Mouse (Mus musculus) embryonic facial prominence, embryonic 11.5 days (tissue): ENCODE data around the gene Msh2. TPM values are rescaled to one million over a fixed set of nuclear protein-coding genes. Genes with fewer than 3 reads are reported as not detected.

ENCODE experiments used
- ATAC-seq: fragments of 200-750 bp; cut with Nextera tagmentation; replicated peaks from 2 replicates; pipeline ENCODE4 v1.8.0; 2017; ENCODE audit warnings: low read depth; ENCODE audit not compliant: insufficient number of reproducible peaks, low FRiP score, low TSS enrichment
- DNase-seq: peaks from one replicate; pipeline ENCODE4 v3.0.0-alpha.2; 2015; ENCODE audit warnings: low spot score
- H3K27ac ChIP-seq: fragments of 300-500 bp; sonication (generic); replicated peaks from 2 replicates; pipeline ENCODE4 v1.5.1; 2014; ENCODE audit warnings: mild to moderate bottlenecking, low read depth, low read length, control low read depth
- H3K27me3 ChIP-seq: fragments of 300-500 bp; sonication (generic); 2 replicates; pipeline ENCODE4 v1.6.1; 2014; ENCODE audit warnings: mild to moderate bottlenecking, low read length, moderate library complexity, mixed read lengths; ENCODE audit not compliant: control insufficient read depth, insufficient read depth
- H3K36me3 ChIP-seq: fragments of 300-500 bp; sonication (generic); replicated peaks from 2 replicates; pipeline ENCODE4 v1.6.1; 2014; ENCODE audit warnings: low read depth, mild to moderate bottlenecking, low read length, moderate library complexity, mixed read lengths; ENCODE audit not compliant: control insufficient read depth, insufficient read depth
- H3K4me1 ChIP-seq: fragments of 300-500 bp; sonication (generic); 2 replicates; pipeline ENCODE4 v1.6.1; 2014; ENCODE audit warnings: low read length, mixed read lengths; ENCODE audit not compliant: control insufficient read depth, insufficient read depth
- H3K4me2 ChIP-seq: fragments of 300-500 bp; sonication (generic); 2 replicates; pipeline ENCODE4 v1.6.1; 2014; ENCODE audit warnings: low read depth, mild to moderate bottlenecking, control low read depth, low read length, moderate library complexity
- H3K4me3 ChIP-seq: fragments of 300-500 bp; sonication (generic); 2 replicates; pipeline ENCODE4 v1.5.1; 2014; ENCODE audit warnings: low read depth, low read length, control low read depth
- H3K9ac ChIP-seq: fragments of 300-500 bp; sonication (generic); replicated peaks from 2 replicates; pipeline ENCODE4 v1.6.1; 2014; ENCODE audit warnings: mild to moderate bottlenecking, control low read depth, low read length
- H3K9me3 ChIP-seq: fragments of 300-500 bp; sonication (generic); replicated peaks from 2 replicates; pipeline ENCODE4 v1.6.1; 2016; ENCODE audit warnings: mild to moderate bottlenecking, low read length, inconsistent platforms, mixed read lengths; ENCODE audit not compliant: control insufficient read depth
- WGBS: fragments of 180-500 bp; shearing (Covaris S2); extraction: QIAGEN DNeasy Blood & Tissue Kit; methylation state at CpG from one replicate; pipeline ENCODE4 v1.1.7; 2014; 5-methylcytosine and 5-hydroxymethylcytosine counted together
- polyA plus RNA-seq: library from polyadenylated mRNA; unstranded; fragments of >200 nt; fragmentation: Nextera tagmentation; extraction: Ambion mirVana; gene quantifications from 2 replicates; pipeline ENCODE4 v1.2.1, GENCODE M21; 2014

Msh2 gene
- polyA plus RNA-seq, result 93.7 and 96.1 TPM in 2 replicates

DNA sequence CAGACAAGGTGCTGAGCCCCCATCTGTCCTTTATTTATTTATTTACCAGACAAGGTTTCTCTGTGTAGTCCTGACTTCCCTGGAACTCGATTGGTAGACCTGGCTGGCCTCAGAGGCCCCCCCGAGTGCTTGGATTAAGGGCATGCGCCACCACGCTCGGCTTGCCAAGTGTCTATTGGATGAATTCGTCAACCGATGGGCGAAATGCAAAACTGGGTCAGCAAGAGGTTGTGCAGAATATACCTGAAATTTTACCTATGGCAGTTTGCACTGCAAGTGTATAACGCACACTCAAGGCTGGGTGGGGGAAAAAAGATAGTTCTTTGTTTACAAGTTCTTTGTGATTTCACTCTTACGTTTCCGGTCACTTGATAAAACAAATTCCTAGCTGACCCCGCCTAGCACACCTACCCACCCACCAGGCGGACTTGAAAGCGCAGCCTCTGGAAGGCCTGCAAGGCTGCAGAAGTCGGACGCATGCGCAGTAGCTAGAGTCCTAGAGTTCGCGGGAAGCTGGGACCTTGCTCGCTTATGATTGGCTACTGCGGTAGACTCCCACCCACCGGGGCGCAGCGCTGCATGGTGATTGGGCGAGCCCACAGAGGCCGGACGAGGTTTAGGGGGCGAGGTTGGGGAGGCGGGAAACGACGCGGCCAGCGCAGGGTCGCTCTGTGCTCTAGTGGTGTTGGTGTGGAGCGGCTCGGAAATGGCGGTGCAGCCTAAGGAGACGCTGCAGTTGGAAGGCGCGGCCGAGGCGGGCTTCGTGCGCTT, at the start of gene Msh2:
Gene Msh2, plus strand, starts transcription at position 441 of the 771 bp plus-strand sequence.
- peak; percentile 100 for DNase-seq
- under 1% methylated on average over 44 of the region's 44 CpGs for WGBS
- H3K4me3 ChIP-seq, result peak within 1 kb of the TSS; percentile 90

DNA sequence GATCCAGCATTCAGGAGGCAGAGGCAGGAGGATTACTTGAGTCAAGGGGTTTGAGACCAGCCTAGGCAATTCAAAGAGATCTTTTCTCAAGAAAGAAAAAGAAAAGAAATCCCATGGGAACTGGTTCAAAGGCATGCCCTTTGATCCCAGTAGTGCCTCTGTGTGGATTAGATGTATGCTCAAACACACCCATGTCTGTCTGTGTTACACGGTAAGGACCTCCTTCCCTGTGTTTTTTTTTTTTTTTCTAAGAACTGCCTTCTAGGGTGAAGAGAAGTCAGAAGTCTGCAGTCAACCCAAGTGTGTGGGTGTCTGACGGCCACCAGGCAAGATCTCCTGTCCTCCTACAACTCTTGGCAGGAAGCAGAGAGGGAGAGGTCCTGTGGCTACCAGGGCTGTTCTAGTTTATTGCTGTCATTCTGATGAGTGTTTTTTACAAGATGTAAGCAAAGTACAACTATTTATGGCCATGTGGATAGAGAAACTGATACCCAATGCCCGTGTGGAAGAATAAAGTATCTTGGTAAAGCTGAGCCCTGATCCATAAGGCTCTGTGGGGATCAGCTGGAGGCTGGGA, 46.5 kb upstream of the Msh2 start:
- Histone ChIP-seq H3K4me2 (no peak overlapping the region), H3K4me3 (no peak overlapping the region), H3K4me1 (no peaks in the 10 kb centered on the region), H3K9ac (no peak overlapping the region), H3K27ac (no peak overlapping the region), H3K36me3 (no peaks in the 10 kb centered on the region), H3K9me3 (no peaks in the 10 kb centered on the region), H3K27me3 (no peaks in the 10 kb centered on the region)
- DNase-seq (no peak), ATAC-seq (no peak)
- WGBS, result 59% methylated on average over 3 of the region's 3 CpGs

More for the DNA sequence above, at the start of gene Msh2:
- Histone ChIP-seq H3K4me1 (no peaks in the 10 kb centered on the region), H3K27me3 (no peaks in the 10 kb centered on the region), H3K9me3 (no peaks in the 10 kb centered on the region), H3K36me3 (no peaks in the 10 kb centered on the region), H3K4me2 (peak within 1 kb of the TSS; percentile 88), H3K27ac (peak within 1 kb of the TSS; percentile 62), H3K9ac (peak within 1 kb of the TSS; percentile 90)
- ATAC-seq, result peak; percentile 100

DNA sequence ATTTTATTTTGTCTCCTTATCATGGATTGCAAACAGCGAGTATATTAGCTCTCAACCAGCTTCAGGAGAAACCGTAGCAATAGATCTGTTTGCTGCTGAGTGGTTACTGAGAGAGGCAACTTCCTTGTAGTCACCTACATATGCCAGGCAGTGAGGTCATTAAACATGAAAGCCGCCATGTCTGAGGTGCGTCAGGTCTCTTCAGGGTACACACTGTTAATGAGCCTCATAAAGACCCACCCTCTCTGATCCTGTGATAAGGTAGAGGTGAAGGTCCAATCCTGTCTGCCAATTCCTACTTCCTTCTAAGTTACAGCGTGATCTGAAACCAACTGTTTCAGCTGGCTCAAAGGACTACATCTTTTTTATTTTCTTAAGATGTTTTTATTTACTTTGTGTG, 44.0 kb upstream of the Msh2 start:
- Histone ChIP-seq H3K27me3 (no peaks in the 10 kb centered on the region), H3K9ac (no peak overlapping the region), H3K27ac (no peak overlapping the region), H3K9me3 (no peaks in the 10 kb centered on the region), H3K36me3 (no peaks in the 10 kb centered on the region), H3K4me1 (no peaks in the 10 kb centered on the region), H3K4me2 (no peak overlapping the region), H3K4me3 (no peak overlapping the region)
- no peak for DNase-seq
- WGBS, result 91% methylated on average over 5 of the region's 5 CpGs
- ATAC-seq, result no peak

DNA sequence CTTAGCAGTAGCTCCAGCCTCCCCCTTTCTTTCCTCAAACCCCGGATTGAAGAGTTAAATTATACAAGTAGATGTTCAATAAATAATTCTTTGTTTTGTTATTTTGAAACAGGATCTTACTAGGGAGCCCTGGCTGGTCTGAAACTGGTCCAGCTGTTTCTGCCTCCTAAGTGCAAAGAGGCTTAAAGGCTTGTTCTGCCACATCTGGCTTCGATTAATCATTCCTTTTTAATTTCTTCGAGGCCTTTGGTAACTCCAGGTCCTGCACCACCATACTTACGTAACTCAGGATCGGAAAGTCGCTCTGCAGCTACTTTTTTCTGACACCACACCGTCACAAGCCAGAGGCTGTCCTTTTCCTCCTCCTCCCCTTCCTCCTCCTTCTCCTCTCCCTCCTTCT, 43.4 kb upstream of the Msh2 start:
- H3K4me2 ChIP-seq, result no peak overlapping the region
- H3K27me3 ChIP-seq, result no peaks in the 10 kb centered on the region
- ATAC-seq (no peak), DNase-seq (peak; percentile 71)
- 47% methylated on average over 7 of the region's 7 CpGs for whole genome bisulfite sequencing
- no peaks in the 10 kb centered on the region for H3K4me1 ChIP-seq
- H3K27ac ChIP-seq, result no peak overlapping the region
- no peaks in the 10 kb centered on the region for H3K36me3 ChIP-seq
- no peaks in the 10 kb centered on the region for H3K9me3 ChIP-seq
- H3K4me3 ChIP-seq, result no peak overlapping the region
- H3K9ac ChIP-seq, result no peak overlapping the region

DNA sequence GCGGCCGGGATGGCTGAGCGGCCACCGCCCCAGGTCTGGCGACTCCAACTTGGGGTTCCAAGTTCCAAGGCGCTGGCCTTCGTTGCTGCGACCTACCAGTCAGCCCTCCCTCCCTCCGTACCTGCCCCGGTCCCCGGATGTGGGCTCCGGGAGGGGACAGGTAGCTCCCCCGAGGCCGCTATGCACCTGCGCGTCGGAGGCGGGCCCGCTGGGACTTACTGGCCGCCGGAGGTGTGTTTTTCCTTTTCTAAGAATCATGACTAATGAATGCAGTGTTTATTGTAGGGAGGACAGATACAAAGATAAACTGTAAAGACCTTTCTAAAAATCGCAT, 35.1 kb upstream of the Msh2 start:
- WGBS, result under 1% methylated on average over 22 of the region's 22 CpGs
- peak overlapping the region; percentile 50 for H3K4me3 ChIP-seq
- no peaks in the 10 kb centered on the region; the same call in 1 of the 2 replicates for H3K4me1 ChIP-seq
- ATAC-seq (0 out of 2 replicates have a peak, but pooled peaks have one; percentile 24), DNase-seq (no peak)
- H3K9me3 ChIP-seq, result no peaks in the 10 kb centered on the region
- H3K4me2 ChIP-seq, result peak overlapping the region; percentile 96
- no peaks in the 10 kb centered on the region for H3K36me3 ChIP-seq
- H3K9ac ChIP-seq, result peak overlapping the region; percentile 56
- H3K27ac ChIP-seq, result no peak overlapping the region
- peaks cover 31% of the 10 kb centered on the region for H3K27me3 ChIP-seq

DNA sequence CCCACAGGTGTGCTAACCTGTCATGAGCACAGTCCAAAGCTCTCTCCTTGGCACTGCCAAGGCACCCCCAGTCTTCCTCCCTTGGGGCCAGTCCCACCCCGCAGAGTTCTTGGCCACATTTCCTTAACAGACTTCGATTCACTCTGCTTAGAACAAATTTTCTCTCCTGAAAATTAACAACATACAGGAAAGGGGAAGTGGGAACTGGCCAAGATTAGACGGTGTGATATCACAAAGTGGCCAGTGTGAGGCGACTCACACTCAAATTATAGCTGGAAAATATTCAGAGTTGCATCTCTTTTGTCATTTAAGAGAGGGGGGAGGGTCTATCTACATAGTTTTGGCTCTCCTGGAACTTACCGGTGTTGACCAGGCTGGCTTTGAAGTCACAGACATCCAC, 32.9 kb upstream of the Msh2 start:
- no peak for DNase-seq
- no peaks in the 10 kb centered on the region for H3K36me3 ChIP-seq
- no peak for ATAC-seq
- WGBS, result 78% methylated on average over 5 of the region's 5 CpGs
- no peaks in the 10 kb centered on the region; the same call in 1 of the 2 replicates for H3K4me1 ChIP-seq
- no peak overlapping the region for H3K9ac ChIP-seq
- no peak overlapping the region for H3K4me3 ChIP-seq
- H3K27me3 ChIP-seq, result peaks cover 31% of the 10 kb centered on the region
- H3K9me3 ChIP-seq, result no peaks in the 10 kb centered on the region
- H3K4me2 ChIP-seq, result no peak overlapping the region
- H3K27ac ChIP-seq, result no peak overlapping the region

DNA sequence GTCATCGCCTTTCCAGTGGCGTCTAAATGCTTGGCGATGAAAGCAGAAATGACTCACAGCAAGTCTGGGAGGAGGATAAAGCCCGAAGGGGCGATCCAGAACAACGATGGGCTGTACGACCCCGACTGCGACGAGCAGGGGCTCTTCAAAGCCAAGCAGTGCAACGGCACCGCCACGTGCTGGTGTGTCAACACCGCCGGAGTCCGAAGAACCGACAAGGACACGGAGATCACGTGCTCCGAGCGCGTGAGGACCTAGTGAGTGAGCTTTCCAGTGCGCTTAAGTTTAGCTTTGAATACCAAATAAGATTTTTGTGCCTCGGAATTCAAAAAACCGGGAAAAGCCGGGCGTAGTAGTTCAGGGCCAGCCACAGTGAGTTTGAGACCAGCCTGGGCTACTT, 31.9 kb upstream of the Msh2 start:
- no peaks in the 10 kb centered on the region for H3K36me3 ChIP-seq
- ATAC-seq (no peak), DNase-seq (no peak)
- peaks cover 27% of the 10 kb centered on the region for H3K27me3 ChIP-seq
- H3K4me2 ChIP-seq, result no peak overlapping the region
- H3K9me3 ChIP-seq, result no peaks in the 10 kb centered on the region
- H3K4me1 ChIP-seq, result no peaks in the 10 kb centered on the region; the same call in 1 of the 2 replicates
- no peak overlapping the region for H3K27ac ChIP-seq
- H3K9ac ChIP-seq, result no peak overlapping the region
- 93% methylated on average over 27 of the region's 27 CpGs for WGBS
- no peak overlapping the region for H3K4me3 ChIP-seq

DNA sequence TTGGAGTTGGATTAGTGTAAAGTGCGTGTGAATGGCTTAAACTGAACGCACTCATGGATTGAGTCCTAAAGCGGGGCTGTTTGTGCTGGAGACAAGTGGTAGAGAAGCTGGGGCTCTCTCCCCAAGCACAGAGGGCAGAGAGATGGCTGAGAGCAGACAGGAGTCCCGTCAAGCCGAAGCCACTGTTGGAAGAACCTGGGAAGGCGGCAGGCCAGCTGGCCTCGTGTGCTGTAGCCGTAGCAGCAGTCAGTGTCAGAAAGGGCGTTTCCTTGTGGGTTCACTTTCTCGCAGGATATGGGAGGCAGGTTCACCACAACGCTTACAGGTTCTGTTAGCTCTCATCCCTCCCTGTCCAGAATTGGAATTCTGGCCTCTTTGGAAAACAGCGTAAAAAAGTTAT, 31.1 kb upstream of the Msh2 start:
- no peak overlapping the region for H3K4me3 ChIP-seq
- H3K9ac ChIP-seq, result no peak overlapping the region
- no peak overlapping the region for H3K27ac ChIP-seq
- H3K9me3 ChIP-seq, result no peaks in the 10 kb centered on the region
- no peak overlapping the region for H3K4me2 ChIP-seq
- DNase-seq (no peak), ATAC-seq (no peak)
- H3K4me1 ChIP-seq, result no peaks in the 10 kb centered on the region; the same call in 1 of the 2 replicates
- H3K36me3 ChIP-seq, result no peaks in the 10 kb centered on the region
- peaks cover 20% of the 10 kb centered on the region for H3K27me3 ChIP-seq
- 89% methylated on average over 12 of the region's 12 CpGs for WGBS
